8 mouse cellular contexts compared by ENCODE assay signal in genomic region chr15:36374732-36375548, GRCm38 (mm10).
DNase-seq lines count a peak whose midpoint lies in the region; ATAC-seq lines count a peak whose summit lies in the region.

No protein-coding gene starts in this region.

- H3K9me3 ChIP-seq in embryonic facial prominence, embryonic 13.5 days: no peaks in the 10 kb centered on the region
- H3K9me3 ChIP-seq in heart, embryonic 11.5 days (replicated peaks; ENCODE audit: control insufficient read depth, low read length): no peaks in the 10 kb centered on the region
- no peaks in the 10 kb centered on the region for H3K9me3 ChIP-seq in kidney, embryonic 14.5 days (ENCODE audit: control insufficient read depth, low read length)
- no peaks in the 10 kb centered on the region for H3K9me3 ChIP-seq in limb, embryonic 12.5 days
- H3K9me3 ChIP-seq in midbrain, embryonic 12.5 days: no peaks in the 10 kb centered on the region

- peak overlapping the region; percentile 44 for H3K4me3 ChIP-seq in embryonic facial prominence, embryonic 13.5 days
- peak overlapping the region; percentile 43 for H3K4me3 ChIP-seq in heart, embryonic 11.5 days (ENCODE audit: low read depth, low read length)
- H3K4me3 ChIP-seq in kidney, embryonic 14.5 days (ENCODE audit: low read length): peak overlapping the region; percentile 32
- peak overlapping the region; percentile 42 for H3K4me3 ChIP-seq in limb, embryonic 12.5 days (replicated peaks)
- peak overlapping the region; percentile 41 for H3K4me3 ChIP-seq in midbrain, embryonic 12.5 days

- peak; percentile 17 for DNase-seq in gastrocnemius, adult 18-20 months (ENCODE audit: low spot score)
- no peak for DNase-seq in gastrocnemius, postnatal 14 days
- DNase-seq in spleen, postnatal 4 days (ENCODE audit: low spot score in 2 of 2): peak; percentile 48 to 76

- intact Hi-C loops in gastrocnemius, postnatal 14 days (cut with DNase I; ENCODE audit: low total_unique reads): no loop called here

- no peaks in the 10 kb centered on the region for H3K36me3 ChIP-seq in embryonic facial prominence, embryonic 13.5 days
- no peaks in the 10 kb centered on the region for H3K36me3 ChIP-seq in heart, embryonic 11.5 days (ENCODE audit: control insufficient read depth, insufficient read depth, low read length)
- no peaks in the 10 kb centered on the region for H3K36me3 ChIP-seq in kidney, embryonic 14.5 days (ENCODE audit: control insufficient read depth, insufficient read depth, low read length)
- H3K36me3 ChIP-seq in limb, embryonic 12.5 days: no peaks in the 10 kb centered on the region
- no peaks in the 10 kb centered on the region for H3K36me3 ChIP-seq in midbrain, embryonic 12.5 days

- H3K27ac ChIP-seq in embryonic facial prominence, embryonic 13.5 days: peak overlapping the region; percentile 83
- peak overlapping the region; percentile 87 for H3K27ac ChIP-seq in heart, embryonic 11.5 days (ENCODE audit: low read depth, low read length)
- peak overlapping the region; percentile 71 for H3K27ac ChIP-seq in kidney, embryonic 14.5 days (ENCODE audit: low read depth, low read length)
- no peak overlapping the region for H3K27ac ChIP-seq in limb, embryonic 12.5 days
- no peak overlapping the region for H3K27ac ChIP-seq in midbrain, embryonic 12.5 days (replicated peaks)

- peaks cover 23% of the 10 kb centered on the region for H3K4me1 ChIP-seq in embryonic facial prominence, embryonic 13.5 days
- peaks cover 17% of the 10 kb centered on the region for H3K4me1 ChIP-seq in heart, embryonic 11.5 days (ENCODE audit: control insufficient read depth, insufficient read depth, low read length)
- H3K4me1 ChIP-seq in kidney, embryonic 14.5 days (ENCODE audit: control insufficient read depth, insufficient read depth, low read length): peaks cover 16% of the 10 kb centered on the region
- peaks cover 16% of the 10 kb centered on the region for H3K4me1 ChIP-seq in limb, embryonic 12.5 days (replicated peaks)
- peaks cover 15% of the 10 kb centered on the region for H3K4me1 ChIP-seq in midbrain, embryonic 12.5 days

- H3K4me2 ChIP-seq in embryonic facial prominence, embryonic 13.5 days: peak overlapping the region; percentile 80
- peak overlapping the region; percentile 93 for H3K4me2 ChIP-seq in heart, embryonic 11.5 days
- peak overlapping the region; percentile 67 for H3K4me2 ChIP-seq in kidney, embryonic 14.5 days (replicated peaks; ENCODE audit: low read depth, low read length)
- H3K4me2 ChIP-seq in limb, embryonic 12.5 days: peak overlapping the region; percentile 73
- H3K4me2 ChIP-seq in midbrain, embryonic 12.5 days (replicated peaks): peak overlapping the region; percentile 75

- peak; percentile 76; the same call in 1 of the 2 replicates for ATAC-seq in embryonic facial prominence, embryonic 13.5 days (ENCODE audit: insufficient number of reproducible peaks, insufficient read depth, low FRiP score, low TSS enrichment, low read depth)
- peak; percentile 57; the same call in 1 of the 2 replicates for ATAC-seq in heart, embryonic 11.5 days (replicated peaks; ENCODE audit: insufficient number of reproducible peaks, low FRiP score, low TSS enrichment)
- ATAC-seq in kidney, embryonic 14.5 days (ENCODE audit: low FRiP score, low TSS enrichment): peak; percentile 73
- ATAC-seq in limb, embryonic 12.5 days (ENCODE audit: insufficient number of reproducible peaks, insufficient read depth, low FRiP score, low TSS enrichment, low read depth): peak; percentile 47; the same call in 1 of the 2 replicates
- peak; percentile 54 for ATAC-seq in midbrain, embryonic 12.5 days (ENCODE audit: low FRiP score, low read depth)

- peak overlapping the region; percentile 64 for H3K9ac ChIP-seq in embryonic facial prominence, embryonic 13.5 days
- H3K9ac ChIP-seq in heart, embryonic 11.5 days (ENCODE audit: low read depth, low read length): peak overlapping the region; percentile 72
- H3K9ac ChIP-seq in kidney, embryonic 14.5 days (ENCODE audit: low read depth, low read length): peak overlapping the region; percentile 49; the same call in 1 of the 2 replicates
- H3K9ac ChIP-seq in limb, embryonic 12.5 days (replicated peaks): peak overlapping the region; percentile 40; the same call in 1 of the 2 replicates
- H3K9ac ChIP-seq in midbrain, embryonic 12.5 days (replicated peaks): peak overlapping the region; percentile 45; the same call in 1 of the 2 replicates

- H3K27me3 ChIP-seq in embryonic facial prominence, embryonic 13.5 days: no peaks in the 10 kb centered on the region; the same call in 1 of the 2 replicates
- H3K27me3 ChIP-seq in heart, embryonic 11.5 days (ENCODE audit: control insufficient read depth, insufficient read depth, low read length): no peaks in the 10 kb centered on the region
- no peaks in the 10 kb centered on the region for H3K27me3 ChIP-seq in kidney, embryonic 14.5 days (ENCODE audit: control insufficient read depth, insufficient read depth, low read length)
- peaks cover 11% of the 10 kb centered on the region; the same call in 1 of the 2 replicates for H3K27me3 ChIP-seq in limb, embryonic 12.5 days
- H3K27me3 ChIP-seq in midbrain, embryonic 12.5 days: peaks cover 22% of the 10 kb centered on the region

- WGBS in embryonic facial prominence, embryonic 13.5 days: 2% methylated on average over 20 of the region's 20 CpGs
- 4% methylated on average over 20 of the region's 20 CpGs for WGBS in heart, embryonic 11.5 days (ENCODE audit: insufficient replicate concordance)
- WGBS in kidney, embryonic 14.5 days: 2% methylated on average over 20 of the region's 20 CpGs
- 3% methylated on average over 20 of the region's 20 CpGs for WGBS in limb, embryonic 12.5 days
- WGBS in midbrain, embryonic 12.5 days: 2% methylated on average over 20 of the region's 20 CpGs

Comparison
In these comparisons a context has a peak if more than half of its experiments do, and no peak if none do; other contexts are left out.
1. H3K27ac ChIP-seq: peak in embryonic facial prominence, embryonic 13.5 days (single experiment), heart, embryonic 11.5 days (single experiment) and kidney, embryonic 14.5 days (single experiment); none in limb, embryonic 12.5 days (single experiment) and midbrain, embryonic 12.5 days (single experiment).
2. Peak in every context shown above with its lines, with median percentiles within 50 percentile points of each other: ATAC-seq, H3K4me2 ChIP-seq, H3K4me3 ChIP-seq and H3K9ac ChIP-seq.